Mouse (Mus musculus): ENCODE measurements around the gene C4b. TPM values are rescaled to one million over a fixed set of nuclear protein-coding genes. Genes with fewer than 3 reads are reported as not detected.

The C4b gene
- polyA plus RNA-seq (2015; fragmentation: Nextera tagmentation; extraction: Ambion mirVana), result 6.9 and 10.8 TPM in 2 replicates

DNA sequence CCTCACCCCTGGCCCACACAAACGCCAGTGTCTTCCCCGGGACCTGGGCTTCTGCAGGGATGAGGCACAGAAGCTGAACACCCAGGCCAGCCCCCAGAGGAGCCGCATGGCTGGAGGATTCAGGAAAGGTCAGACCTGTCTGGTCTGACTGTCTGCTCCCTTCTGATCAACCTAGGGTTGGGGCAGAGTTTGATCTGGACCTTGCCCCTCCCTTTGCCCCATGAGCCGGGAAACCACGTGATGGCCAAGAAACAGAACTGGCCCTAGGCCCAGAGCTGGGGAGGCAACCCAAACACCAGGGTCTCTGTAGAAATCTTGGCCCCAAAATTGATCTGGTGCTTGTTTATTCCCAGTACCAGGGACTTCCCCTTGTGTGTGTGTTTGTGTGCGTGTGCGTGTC, at the start of gene C4b:
C4b (minus strand) TSS at position 164 of the 400 bp plus-strand sequence.

Small RNAs within 50 kb of the gene (microRNA-seq; reads per million reads assigned to microRNA genes)
- gene Gm27471, result not detected

Other genes starting within 250 kb of the C4b start
- not detected in 2 replicates for gene Btnl6, start 226.5 kb downstream of the C4b start, polyA plus RNA-seq (2015; fragmentation: Nextera tagmentation; extraction: Ambion mirVana)
- gene Notch4, start 179.6 kb downstream of the C4b start, polyA plus RNA-seq (2015; fragmentation: Nextera tagmentation; extraction: Ambion mirVana), result 3.1 and 3.6 TPM in 2 replicates
- gene Gpsm3, start 154.1 kb downstream of the C4b start, polyA plus RNA-seq (2015; fragmentation: Nextera tagmentation; extraction: Ambion mirVana), result 11.3 and 21.2 TPM in 2 replicates
- 4.4 and 4.6 TPM in 2 replicates for gene Pbx2, start 152.6 kb downstream of the C4b start, polyA plus RNA-seq (2015; fragmentation: Nextera tagmentation; extraction: Ambion mirVana)
- 3.3 TPM in 2 replicates for gene Ager, start 146.0 kb downstream of the C4b start, polyA plus RNA-seq (2015; fragmentation: Nextera tagmentation; extraction: Ambion mirVana)
- gene Rnf5, start 140.2 kb downstream of the C4b start, polyA plus RNA-seq (2015; fragmentation: Nextera tagmentation; extraction: Ambion mirVana), result 60.2 and 63.2 TPM in 2 replicates
- 38.4 and 38.6 TPM in 2 replicates for gene Agpat1, start 139.6 kb downstream of the C4b start, polyA plus RNA-seq (2015; fragmentation: Nextera tagmentation; extraction: Ambion mirVana)
- gene Egfl8, start 127.9 kb downstream of the C4b start, polyA plus RNA-seq (2015; fragmentation: Nextera tagmentation; extraction: Ambion mirVana), result 3.3 and 4.4 TPM in 2 replicates
- 24.8 and 24.9 TPM in 2 replicates for gene Ppt2, start 115.4 kb downstream of the C4b start, polyA plus RNA-seq (2015; fragmentation: Nextera tagmentation; extraction: Ambion mirVana)
- gene Prrt1, start 114.3 kb downstream of the C4b start, polyA plus RNA-seq (2015; fragmentation: Nextera tagmentation; extraction: Ambion mirVana), result 1.0 and 1.1 TPM in 2 replicates
- gene Fkbpl, start 99.1 kb downstream of the C4b start, polyA plus RNA-seq (2015; fragmentation: Nextera tagmentation; extraction: Ambion mirVana), result 10.7 and 11.7 TPM in 2 replicates
- 42.0 and 42.9 TPM in 2 replicates for gene Atf6b, start 96.7 kb downstream of the C4b start, polyA plus RNA-seq (2015; fragmentation: Nextera tagmentation; extraction: Ambion mirVana)
- 5.9 and 6.1 TPM in 2 replicates for gene Tnxb, start 73.3 kb downstream of the C4b start, polyA plus RNA-seq (2015; fragmentation: Nextera tagmentation; extraction: Ambion mirVana)
- gene Cyp21a1, start 60.7 kb upstream of the C4b start, polyA plus RNA-seq (2015; fragmentation: Nextera tagmentation; extraction: Ambion mirVana), result not detected in 2 replicates
- 22.1 and 24.9 TPM in 2 replicates for gene Stk19, start 93.1 kb upstream of the C4b start, polyA plus RNA-seq (2015; fragmentation: Nextera tagmentation; extraction: Ambion mirVana)
- 25.1 and 25.6 TPM in 2 replicates for gene Dxo, start 93.1 kb upstream of the C4b start, polyA plus RNA-seq (2015; fragmentation: Nextera tagmentation; extraction: Ambion mirVana)
- 25.2 and 29.7 TPM in 2 replicates for gene Skiv2l, start 106.3 kb upstream of the C4b start, polyA plus RNA-seq (2015; fragmentation: Nextera tagmentation; extraction: Ambion mirVana)
- gene Nelfe, start 106.5 kb upstream of the C4b start, polyA plus RNA-seq (2015; fragmentation: Nextera tagmentation; extraction: Ambion mirVana), result 50.7 and 59.0 TPM in 2 replicates
- gene Cfb, start 118.6 kb upstream of the C4b start, polyA plus RNA-seq (2015; fragmentation: Nextera tagmentation; extraction: Ambion mirVana), result 15.6 and 19.3 TPM in 2 replicates
- 0.53 and 0.86 TPM in 2 replicates for gene Zbtb12, start 135.6 kb upstream of the C4b start, polyA plus RNA-seq (2015; fragmentation: Nextera tagmentation; extraction: Ambion mirVana)
- not detected in 2 replicates for gene Gm20547, start 138.2 kb upstream of the C4b start, polyA plus RNA-seq (2015; fragmentation: Nextera tagmentation; extraction: Ambion mirVana)
- gene C2, start 154.4 kb upstream of the C4b start, polyA plus RNA-seq (2015; fragmentation: Nextera tagmentation; extraction: Ambion mirVana), result 8.9 and 9.3 TPM in 2 replicates
- gene Ehmt2, start 154.6 kb upstream of the C4b start, polyA plus RNA-seq (2015; fragmentation: Nextera tagmentation; extraction: Ambion mirVana), result 25.2 and 27.2 TPM in 2 replicates
- gene Slc44a4, start 170.6 kb upstream of the C4b start, polyA plus RNA-seq (2015; fragmentation: Nextera tagmentation; extraction: Ambion mirVana), result 2.6 and 3.3 TPM in 2 replicates
- gene Neu1, start 187.4 kb upstream of the C4b start, polyA plus RNA-seq (2015; fragmentation: Nextera tagmentation; extraction: Ambion mirVana), result 23.2 and 28.5 TPM in 2 replicates
- 4.5 and 5.2 TPM in 2 replicates for gene Hspa1b, start 215.4 kb upstream of the C4b start, polyA plus RNA-seq (2015; fragmentation: Nextera tagmentation; extraction: Ambion mirVana)
- gene Gm20481, start 226.0 kb upstream of the C4b start, polyA plus RNA-seq (2015; fragmentation: Nextera tagmentation; extraction: Ambion mirVana), result not detected in 2 replicates
- gene Hspa1a, start 228.3 kb upstream of the C4b start, polyA plus RNA-seq (2015; fragmentation: Nextera tagmentation; extraction: Ambion mirVana), result 36.7 and 39.4 TPM in 2 replicates
- gene Hspa1l, start 228.8 kb upstream of the C4b start, polyA plus RNA-seq (2015; fragmentation: Nextera tagmentation; extraction: Ambion mirVana), result 0.16 and 0.25 TPM in 2 replicates
- 82.1 and 83.5 TPM in 2 replicates for gene Lsm2, start 238.0 kb upstream of the C4b start, polyA plus RNA-seq (2015; fragmentation: Nextera tagmentation; extraction: Ambion mirVana)

Data from urinary bladder, postnatal 0 days (tissue).